Mouse (Mus musculus): ENCODE data around the gene Bmper. TPM values are rescaled to one million over a fixed set of nuclear protein-coding genes. Genes with fewer than 3 reads are reported as not detected.

Bmper gene
- polyA plus RNA-seq, 1 experiment from 2014 or later: 8.4 TPM

DNA sequence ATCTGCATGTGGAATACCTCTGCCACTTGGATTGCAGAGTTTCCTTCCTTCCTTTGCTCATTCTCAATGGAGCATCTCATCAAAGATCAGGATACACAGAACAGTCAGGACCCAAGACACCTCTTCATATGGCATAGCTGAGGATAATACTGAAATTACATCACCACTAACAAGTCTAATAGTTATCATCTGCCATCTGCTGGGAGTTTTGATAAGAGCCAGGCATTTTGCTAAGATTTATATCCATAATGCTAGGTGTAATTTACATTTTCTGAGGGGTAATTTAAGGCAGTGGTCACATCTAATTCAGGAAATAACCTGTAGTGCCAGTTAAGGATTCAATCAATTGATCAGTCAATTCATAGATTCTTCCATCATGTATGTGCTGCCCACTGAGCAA lies 145.2 kb downstream of the Bmper start:
- H3K4me3 ChIP-seq (replicated peaks; ENCODE audit: low read length): no peak overlapping the region
- no peak for ATAC-seq (ENCODE audit: low FRiP score)
- DNase-seq (ENCODE audit: low spot score): no peak
- no peaks in the 10 kb centered on the region for H3K36me3 ChIP-seq (replicated peaks; ENCODE audit: control insufficient read depth, insufficient read depth)
- no peak overlapping the region for H3K4me2 ChIP-seq (replicated peaks)
- H3K4me1 ChIP-seq (replicated peaks; ENCODE audit: control insufficient read depth, insufficient read depth, low read length): no peaks in the 10 kb centered on the region
- no peaks in the 10 kb centered on the region for H3K27me3 ChIP-seq (ENCODE audit: control insufficient read depth, insufficient read depth, low read length)
- no peak overlapping the region for H3K27ac ChIP-seq
- no peak overlapping the region for H3K9ac ChIP-seq
- no peaks in the 10 kb centered on the region for H3K9me3 ChIP-seq (ENCODE audit: control insufficient read depth, low read length)

- Histone ChIP-seq H3K4me1 (replicated peaks; ENCODE audit: control insufficient read depth, insufficient read depth, low read length) (peaks cover 25% of the 10 kb centered on the region), H3K9ac (no peak overlapping the region), H3K4me2 (replicated peaks) (no peak overlapping the region), H3K4me3 (replicated peaks; ENCODE audit: low read length) (no peak overlapping the region), H3K36me3 (replicated peaks; ENCODE audit: control insufficient read depth, insufficient read depth) (no peaks in the 10 kb centered on the region), H3K27me3 (ENCODE audit: control insufficient read depth, insufficient read depth, low read length) (no peaks in the 10 kb centered on the region), H3K9me3 (ENCODE audit: control insufficient read depth, low read length) (no peaks in the 10 kb centered on the region), H3K27ac (no peak overlapping the region)
- WGBS: 56% methylated on average over 4 of the region's 4 CpGs
- DNase-seq (ENCODE audit: low spot score) (no peak), ATAC-seq (ENCODE audit: low FRiP score) (no peak)
Observed at GRCm38 (mm10) chr9:23374789-23375460, 152.0 kb downstream of the Bmper start.

GRCm38 (mm10) chr9:23377831-23378730 lies 155.2 kb downstream of the Bmper start:
- DNase-seq (ENCODE audit: low spot score) (peak; percentile 42), ATAC-seq (ENCODE audit: low FRiP score) (peak; percentile 22)
- Histone ChIP-seq H3K27ac (peak overlapping the region; percentile 65), H3K9me3 (ENCODE audit: control insufficient read depth, low read length) (no peaks in the 10 kb centered on the region), H3K4me3 (replicated peaks; ENCODE audit: low read length) (no peak overlapping the region), H3K27me3 (ENCODE audit: control insufficient read depth, insufficient read depth, low read length) (no peaks in the 10 kb centered on the region), H3K9ac (no peak overlapping the region), H3K4me1 (replicated peaks; ENCODE audit: control insufficient read depth, insufficient read depth, low read length) (peaks cover 35% of the 10 kb centered on the region), H3K4me2 (replicated peaks) (no peak overlapping the region; the same call in 1 of the 2 replicates), H3K36me3 (replicated peaks; ENCODE audit: control insufficient read depth, insufficient read depth) (no peaks in the 10 kb centered on the region)
- WGBS: 11% methylated on average over 5 of the region's 5 CpGs

DNA sequence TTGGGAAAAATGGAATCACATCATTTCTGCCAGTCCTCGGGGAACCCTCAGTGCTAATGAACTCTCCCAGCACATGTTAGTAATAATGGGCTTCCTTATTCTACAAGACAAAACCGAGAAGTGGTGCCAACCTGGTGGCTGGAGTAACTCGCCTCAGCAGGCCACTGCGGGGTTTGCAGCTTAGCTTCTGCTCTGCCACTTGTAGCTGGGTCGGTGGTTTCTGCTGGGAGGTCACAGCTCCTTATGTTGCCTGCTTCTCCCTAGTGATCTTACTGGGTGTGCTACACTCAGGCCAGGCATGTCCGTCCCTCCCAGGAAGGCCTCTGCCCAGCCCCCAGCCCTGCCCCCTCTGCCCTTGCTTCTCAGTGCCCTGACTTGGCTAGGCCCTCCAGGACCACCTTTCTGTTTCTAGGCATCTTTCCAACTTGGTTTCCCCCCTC lies 155.9 kb downstream of the Bmper start:
- Histone ChIP-seq H3K9me3 (ENCODE audit: control insufficient read depth, low read length) (no peaks in the 10 kb centered on the region), H3K4me2 (replicated peaks) (no peak overlapping the region), H3K27ac (peak overlapping the region; percentile 65), H3K36me3 (replicated peaks; ENCODE audit: control insufficient read depth, insufficient read depth) (no peaks in the 10 kb centered on the region), H3K4me1 (replicated peaks; ENCODE audit: control insufficient read depth, insufficient read depth, low read length) (peaks cover 35% of the 10 kb centered on the region), H3K9ac (no peak overlapping the region), H3K27me3 (ENCODE audit: control insufficient read depth, insufficient read depth, low read length) (no peaks in the 10 kb centered on the region), H3K4me3 (replicated peaks; ENCODE audit: low read length) (no peak overlapping the region)
- ATAC-seq (ENCODE audit: low FRiP score) (peak; percentile 89), DNase-seq (ENCODE audit: low spot score) (peak; percentile 75)
- under 1% methylated on average over 6 of the region's 6 CpGs for WGBS

GRCm38 (mm10) chr9:23380171-23380835 lies 157.4 kb downstream of the Bmper start:
- ATAC-seq (ENCODE audit: low FRiP score) (no peak), DNase-seq (ENCODE audit: low spot score) (no peak)
- no peaks in the 10 kb centered on the region for H3K27me3 ChIP-seq (ENCODE audit: control insufficient read depth, insufficient read depth, low read length)
- H3K4me1 ChIP-seq (replicated peaks; ENCODE audit: control insufficient read depth, insufficient read depth, low read length): peaks cover 35% of the 10 kb centered on the region
- no peak overlapping the region for H3K9ac ChIP-seq
- H3K4me3 ChIP-seq (replicated peaks; ENCODE audit: low read length): no peak overlapping the region
- WGBS: 26% methylated on average over 5 of the region's 5 CpGs
- no peaks in the 10 kb centered on the region for H3K36me3 ChIP-seq (replicated peaks; ENCODE audit: control insufficient read depth, insufficient read depth)
- no peak overlapping the region for H3K27ac ChIP-seq
- no peak overlapping the region for H3K4me2 ChIP-seq (replicated peaks)
- H3K9me3 ChIP-seq (ENCODE audit: control insufficient read depth, low read length): no peaks in the 10 kb centered on the region

DNA sequence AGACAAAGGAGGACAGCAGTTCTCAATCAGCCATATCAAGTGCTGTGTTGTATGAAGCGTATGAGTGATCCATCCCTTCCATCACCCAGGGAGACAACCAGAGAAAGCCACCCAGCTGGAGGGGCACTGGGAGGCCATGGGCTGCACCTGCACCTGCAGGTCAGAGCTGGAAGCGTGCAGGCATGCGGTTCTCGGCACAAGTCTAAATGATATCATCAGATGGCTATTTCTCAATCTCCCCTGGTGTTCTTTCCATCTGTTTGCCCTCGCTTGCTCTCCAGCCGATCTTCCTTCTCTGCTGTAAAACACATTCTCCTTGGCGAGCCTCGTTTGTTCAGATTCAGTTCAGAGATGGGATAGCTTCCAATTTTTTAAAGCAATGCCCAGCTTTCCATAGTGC lies 160.4 kb downstream of the Bmper start:
- WGBS: 71% methylated on average over 8 of the region's 8 CpGs
- H3K4me3 ChIP-seq (replicated peaks; ENCODE audit: low read length): no peak overlapping the region
- no peak for ATAC-seq (ENCODE audit: low FRiP score)
- H3K9ac ChIP-seq: no peak overlapping the region
- no peak overlapping the region for H3K4me2 ChIP-seq (replicated peaks)
- DNase-seq (ENCODE audit: low spot score): no peak
- H3K4me1 ChIP-seq (replicated peaks; ENCODE audit: control insufficient read depth, insufficient read depth, low read length): peaks cover 27% of the 10 kb centered on the region
- H3K9me3 ChIP-seq (ENCODE audit: control insufficient read depth, low read length): no peaks in the 10 kb centered on the region
- no peaks in the 10 kb centered on the region for H3K27me3 ChIP-seq (ENCODE audit: control insufficient read depth, insufficient read depth, low read length)
- H3K36me3 ChIP-seq (replicated peaks; ENCODE audit: control insufficient read depth, insufficient read depth): no peaks in the 10 kb centered on the region
- no peak overlapping the region for H3K27ac ChIP-seq

- H3K36me3 ChIP-seq (replicated peaks; ENCODE audit: control insufficient read depth, insufficient read depth): no peaks in the 10 kb centered on the region
- peaks cover 21% of the 10 kb centered on the region for H3K4me1 ChIP-seq (replicated peaks; ENCODE audit: control insufficient read depth, insufficient read depth, low read length)
- no peak overlapping the region for H3K9ac ChIP-seq
- H3K27ac ChIP-seq: no peak overlapping the region
- no peak overlapping the region for H3K4me3 ChIP-seq (replicated peaks; ENCODE audit: low read length)
- ATAC-seq (ENCODE audit: low FRiP score) (no peak), DNase-seq (ENCODE audit: low spot score) (no peak)
- 98% methylated on average over 1 of the region's 1 CpGs for WGBS
- H3K27me3 ChIP-seq (ENCODE audit: control insufficient read depth, insufficient read depth, low read length): no peaks in the 10 kb centered on the region
- H3K9me3 ChIP-seq (ENCODE audit: control insufficient read depth, low read length): no peaks in the 10 kb centered on the region
- no peak overlapping the region for H3K4me2 ChIP-seq (replicated peaks)
Observed at GRCm38 (mm10) chr9:23383837-23384236, 161.0 kb downstream of the Bmper start.

GRCm38 (mm10) chr9:23384880-23385279 lies 162.0 kb downstream of the Bmper start:
- H3K36me3 ChIP-seq (replicated peaks; ENCODE audit: control insufficient read depth, insufficient read depth): no peaks in the 10 kb centered on the region
- no peaks in the 10 kb centered on the region for H3K9me3 ChIP-seq (ENCODE audit: control insufficient read depth, low read length)
- H3K27me3 ChIP-seq (ENCODE audit: control insufficient read depth, insufficient read depth, low read length): no peaks in the 10 kb centered on the region
- ATAC-seq (ENCODE audit: low FRiP score) (no peak), DNase-seq (ENCODE audit: low spot score) (no peak)
- no peak overlapping the region for H3K9ac ChIP-seq
- H3K4me3 ChIP-seq (replicated peaks; ENCODE audit: low read length): no peak overlapping the region
- peaks cover 11% of the 10 kb centered on the region for H3K4me1 ChIP-seq (replicated peaks; ENCODE audit: control insufficient read depth, insufficient read depth, low read length)
- no peak overlapping the region for H3K27ac ChIP-seq
- no peak overlapping the region for H3K4me2 ChIP-seq (replicated peaks)
- 90% methylated on average over 3 of the region's 3 CpGs for WGBS

GRCm38 (mm10) chr9:23386201-23386600 lies 163.3 kb downstream of the Bmper start:
- ATAC-seq (ENCODE audit: low FRiP score) (no peak), DNase-seq (ENCODE audit: low spot score) (no peak)
- 81% methylated on average over 3 of the region's 3 CpGs for WGBS
- H3K4me1 ChIP-seq (replicated peaks; ENCODE audit: control insufficient read depth, insufficient read depth, low read length): peaks cover 5% of the 10 kb centered on the region
- H3K9me3 ChIP-seq (ENCODE audit: control insufficient read depth, low read length): no peaks in the 10 kb centered on the region
- no peak overlapping the region for H3K27ac ChIP-seq
- no peak overlapping the region for H3K9ac ChIP-seq
- H3K27me3 ChIP-seq (ENCODE audit: control insufficient read depth, insufficient read depth, low read length): no peaks in the 10 kb centered on the region
- no peak overlapping the region for H3K4me3 ChIP-seq (replicated peaks; ENCODE audit: low read length)
- H3K36me3 ChIP-seq (replicated peaks; ENCODE audit: control insufficient read depth, insufficient read depth): no peaks in the 10 kb centered on the region
- no peak overlapping the region for H3K4me2 ChIP-seq (replicated peaks)

Data from hindbrain, embryonic 14.5 days (tissue).